Mouse (Mus musculus): ENCODE results near the gene Dennd4b. TPM values are rescaled to one million over a fixed set of nuclear protein-coding genes. Genes with fewer than 3 reads are reported as not detected.

The Dennd4b gene
- total and polyA plus RNA-seq, 3 experiments: 9.8 to 45.3 (median 27.8) TPM

GRCm38 (mm10) chr3:90247960-90248745 is 16.8 kb upstream of the Dennd4b start, which contains the start of gene Slc39a1 (continued):
- TF ChIP-seq TBP (conservative IDR thresholded peaks at IDR 0.05; ENCODE audit: low read depth, low read length) (0 out of 2 replicates have a peak, but pooled peaks have one; percentile 11), ZKSCAN1 (IDR thresholded peaks at IDR 0.05; ENCODE audit: borderline replicate concordance, low read depth, low read length) (no peak), PAX5 (IDR thresholded peaks at IDR 0.05; ENCODE audit: low read length) (no peak), CTCF (conservative IDR thresholded peaks at IDR 0.05 in 1 of 2, IDR thresholded peaks at IDR 0.05 in 1 of 2; ENCODE audit: low read depth in 2 of 2, low read length in 2 of 2) (no peak), HCFC1 (IDR thresholded peaks at IDR 0.05; ENCODE audit: low read depth, low read length) (no peak), USF1 (IDR thresholded peaks at IDR 0.05; ENCODE audit: low read depth, low read length) (no peak), NRF1 (IDR thresholded peaks at IDR 0.05; ENCODE audit: low read depth, low read length) (no peak)

GRCm38 (mm10) chr3:90248746-90249100 is 16.3 kb upstream of the Dennd4b start:
- TF ChIP-seq NRF1 (IDR thresholded peaks at IDR 0.05; ENCODE audit: low read depth, low read length): no peak
- TF ChIP-seq HCFC1 (IDR thresholded peaks at IDR 0.05; ENCODE audit: low read depth, low read length): no peak
- TF ChIP-seq JUND (conservative IDR thresholded peaks at IDR 0.05; ENCODE audit: low read depth, low read length): no peak
- no peak for TF ChIP-seq ETS1 (conservative IDR thresholded peaks at IDR 0.05; ENCODE audit: low read depth, low read length)
- no peak for TF ChIP-seq E2F4 (IDR thresholded peaks at IDR 0.05; ENCODE audit: insufficient replicate concordance, low read depth, low read length)
- no peak for TF ChIP-seq USF2 (conservative IDR thresholded peaks at IDR 0.05; ENCODE audit: low read depth, low read length)
- no peak for TF ChIP-seq MAZ (IDR thresholded peaks at IDR 0.05; ENCODE audit: low read depth, low read length)
- TF ChIP-seq KAT2A (IDR thresholded peaks at IDR 0.05; ENCODE audit: insufficient replicate concordance, low read length): no peak
- TF ChIP-seq CHD1 (IDR thresholded peaks at IDR 0.05; ENCODE audit: low read depth, low read length): no peak
- TF ChIP-seq TCF12 (IDR thresholded peaks at IDR 0.05; ENCODE audit: low read depth, low read length): no peak
- no peak; the same call in 1 of the 2 replicates for TF ChIP-seq RAD21 (IDR thresholded peaks at IDR 0.05; ENCODE audit: low read depth, low read length)
- no peak for TF ChIP-seq UBTF (IDR thresholded peaks at IDR 0.05; ENCODE audit: low read depth, low read length)
- TF ChIP-seq ZMIZ1 (IDR thresholded peaks at IDR 0.05; ENCODE audit: low read depth, low read length): no peak
- TF ChIP-seq ZC3H11A (IDR thresholded peaks at IDR 0.05; ENCODE audit: low read depth, low read length): no peak
- TF ChIP-seq ELF1 (IDR thresholded peaks at IDR 0.05; ENCODE audit: low read depth, low read length): no peak
- TF ChIP-seq SIN3A (IDR thresholded peaks at IDR 0.05; ENCODE audit: low read length): no peak
- Histone ChIP-seq H3K27me3 (replicated peaks) (no peaks in the 10 kb centered on the region), H3K27ac (ENCODE audit: insufficient read depth, low read depth) (peak overlapping the region; percentile 66), H3K9me3 (replicated peaks; ENCODE audit: low read length) (no peaks in the 10 kb centered on the region), H3K4me2 (ENCODE audit: insufficient read depth, low read depth, poor library complexity, severe bottlenecking) (peak overlapping the region; percentile 24), H3K36me3 (replicated peaks in 1 of 2; ENCODE audit: control insufficient read depth in 1 of 2, insufficient read depth in 1 of 2, low read length in 1 of 2) (peaks cover 15 to 21% of the 10 kb centered on the region in 2 experiments), H3K79me2 (replicated peaks; ENCODE audit: control insufficient read depth, extremely low read depth, insufficient read depth, poor library complexity, severe bottlenecking) (peaks cover 20% of the 10 kb centered on the region), H3K4me3 (replicated peaks in 1 of 3; ENCODE audit: low read depth in 2 of 3, low read length in 2 of 3, poor library complexity in 1 of 3) (peak overlapping the region; percentile 82 to 88 (median 82)), H3K4me1 (ENCODE audit: control insufficient read depth in 1 of 2, insufficient read depth in 2 of 2) (peaks cover 3 to 42% of the 10 kb centered on the region in 2 experiments; a peak in 3 of 4 replicates), H3K9ac (ENCODE audit: insufficient read depth, low read depth) (peak overlapping the region; percentile 88)
- DNase-seq (ENCODE audit: extremely low read depth): no peak
- in situ Hi-C loops (cut with MboI; ENCODE audit: low pct_ligation_motif_present, low pct_unique_long_range_greater_than_20kb, low sequenced_read_pairs) (no loop called here), dilution Hi-C loops (cut with MboI; ENCODE audit: extremely low pct_ligation_motif_present, extremely low pct_unique_long_range_greater_than_20kb, low sequenced_read_pairs) (no loop called here)

Data from CH12.LX (cell line).